Mouse (Mus musculus): ENCODE measurements around the gene Myo1c. TPM values are rescaled to one million over a fixed set of nuclear protein-coding genes. Genes with fewer than 3 reads are reported as not detected.

Gene Myo1c
- polyA plus RNA-seq, 1 experiment, result 177 TPM

DNA sequence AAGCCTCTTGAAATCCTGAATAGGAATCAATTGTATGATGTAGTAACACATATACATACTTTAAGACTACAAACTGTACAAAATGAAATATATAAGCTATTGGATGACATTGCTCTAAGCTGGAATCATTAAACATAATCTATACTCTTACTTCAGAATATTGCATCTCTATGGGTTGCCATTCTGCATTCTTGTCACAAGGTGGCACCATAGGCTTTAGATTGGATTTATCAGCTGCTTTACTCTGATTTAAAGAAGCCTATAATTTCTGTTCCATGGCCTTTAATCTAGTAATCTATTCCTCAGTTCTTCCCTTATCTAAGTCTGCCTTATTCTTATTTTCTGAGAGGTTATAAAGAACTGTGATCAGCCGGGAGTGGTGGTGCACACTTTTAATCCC lies 63.6 kb downstream of the Myo1c start:
- Histone ChIP-seq H3K79me2 (ENCODE audit: control insufficient read depth, insufficient read depth) (no peaks in the 10 kb centered on the region), H3ac (ENCODE audit: control insufficient read depth, insufficient read length) (no peak overlapping the region), H3K4me2 (ENCODE audit: low read depth) (no peak overlapping the region), H3K27me3 (ENCODE audit: control insufficient read depth, insufficient read depth, insufficient read length) (no peaks in the 10 kb centered on the region), H3K4me3 (no peak overlapping the region), H3K36me3 (ENCODE audit: control insufficient read depth, insufficient read depth) (no peaks in the 10 kb centered on the region)
- TF ChIP-seq POLR2A (IDR thresholded peaks at IDR 0.05; ENCODE audit: insufficient read length, low read depth) (no peak), MYOD1 (IDR thresholded peaks at IDR 0.05; ENCODE audit: control insufficient read depth in 1 of 3, insufficient read length in 2 of 3, low read depth in 2 of 3) (no peak), REST (IDR thresholded peaks at IDR 0.05; ENCODE audit: insufficient read depth, insufficient read length) (no peak), TCF3 (IDR thresholded peaks at IDR 0.05; ENCODE audit: insufficient read length, low read depth) (no peak), USF1 (IDR thresholded peaks at IDR 0.05; ENCODE audit: low read depth) (no peak), E2F4 (IDR thresholded peaks at IDR 0.05; ENCODE audit: insufficient read depth) (no peak), TCF12 (IDR thresholded peaks at IDR 0.05; ENCODE audit: insufficient read depth, poor library complexity, severe bottlenecking) (no peak), MYOG (IDR thresholded peaks at IDR 0.05; ENCODE audit: control insufficient read depth in 1 of 3, insufficient read depth in 1 of 3, insufficient read length in 2 of 3, low read depth in 2 of 3) (no peak), POLR2AphosphoS2 (IDR thresholded peaks at IDR 0.05; ENCODE audit: insufficient read length, low read depth) (no peak), MAX (IDR thresholded peaks at IDR 0.05; ENCODE audit: low read depth) (no peak), SRF (IDR thresholded peaks at IDR 0.05; ENCODE audit: control insufficient read depth, insufficient read length, low read depth) (no peak), CEBPB (IDR thresholded peaks at IDR 0.05; ENCODE audit: insufficient read depth, poor library complexity, severe bottlenecking) (no peak)

DNA sequence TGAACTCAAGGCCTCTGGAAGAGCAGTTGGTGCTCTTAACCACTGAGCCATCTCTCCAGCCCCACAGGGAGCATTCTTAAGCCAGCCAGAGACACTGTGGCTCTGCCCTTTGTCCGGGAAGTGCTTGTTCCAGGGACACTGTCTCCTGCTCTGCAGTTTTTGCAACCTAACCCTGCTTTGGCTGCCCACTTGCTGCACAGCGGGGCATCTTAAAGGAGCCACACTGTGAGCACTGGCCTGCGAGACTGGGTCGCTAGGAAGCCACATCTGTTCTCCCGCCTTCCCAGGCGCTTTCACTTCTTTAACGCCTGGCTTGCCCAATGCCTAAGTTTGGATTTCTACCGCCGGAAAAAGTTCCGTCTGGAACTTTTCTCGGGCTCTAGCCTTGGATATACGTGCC lies 65.3 kb downstream of the Myo1c start:
- Histone ChIP-seq H3K27me3 (ENCODE audit: control insufficient read depth, insufficient read depth, insufficient read length) (no peaks in the 10 kb centered on the region), H3K4me3 (no peak overlapping the region), H3ac (ENCODE audit: control insufficient read depth, insufficient read length) (no peak overlapping the region), H3K4me2 (ENCODE audit: low read depth) (no peak overlapping the region), H3K36me3 (ENCODE audit: control insufficient read depth, insufficient read depth) (no peaks in the 10 kb centered on the region), H3K79me2 (ENCODE audit: control insufficient read depth, insufficient read depth) (no peaks in the 10 kb centered on the region)
- TF ChIP-seq MYOG (IDR thresholded peaks at IDR 0.05; ENCODE audit: control insufficient read depth in 1 of 3, insufficient read depth in 1 of 3, insufficient read length in 2 of 3, low read depth in 2 of 3) (no peak), MAX (IDR thresholded peaks at IDR 0.05; ENCODE audit: low read depth) (no peak), REST (IDR thresholded peaks at IDR 0.05; ENCODE audit: insufficient read depth, insufficient read length) (no peak), USF1 (IDR thresholded peaks at IDR 0.05; ENCODE audit: low read depth) (no peak), POLR2A (IDR thresholded peaks at IDR 0.05; ENCODE audit: insufficient read length, low read depth) (no peak), TCF3 (IDR thresholded peaks at IDR 0.05; ENCODE audit: insufficient read length, low read depth) (no peak), CEBPB (IDR thresholded peaks at IDR 0.05; ENCODE audit: insufficient read depth, poor library complexity, severe bottlenecking) (no peak), POLR2AphosphoS2 (IDR thresholded peaks at IDR 0.05; ENCODE audit: insufficient read length, low read depth) (no peak), E2F4 (IDR thresholded peaks at IDR 0.05; ENCODE audit: insufficient read depth) (no peak)

GRCm38 (mm10) chr11:75716661-75717325 lies 66.5 kb downstream of the Myo1c start:
- no peaks in the 10 kb centered on the region for H3K36me3 ChIP-seq (ENCODE audit: control insufficient read depth, insufficient read depth)

DNA sequence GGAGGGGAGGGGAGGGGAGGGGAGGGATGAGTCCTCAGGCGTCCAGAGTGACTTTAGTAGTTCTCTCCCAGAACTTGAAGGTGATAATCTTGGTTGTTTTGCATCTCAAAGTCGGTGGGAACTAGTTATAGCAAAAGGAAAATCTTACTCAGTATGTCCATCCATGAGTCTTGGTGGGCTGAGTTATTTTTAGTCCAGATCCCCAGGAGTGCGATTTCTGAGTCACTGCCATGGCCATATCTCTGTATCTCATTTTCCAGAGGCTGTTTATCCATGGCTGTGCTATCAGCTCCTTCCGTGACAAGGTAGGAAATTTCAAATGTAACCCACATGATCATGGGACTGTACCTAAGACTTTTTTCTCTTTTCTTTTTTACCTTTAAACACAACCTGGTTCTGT lies 72.0 kb downstream of the Myo1c start:
- no peak for TF ChIP-seq REST (IDR thresholded peaks at IDR 0.05; ENCODE audit: insufficient read depth, insufficient read length)
- Histone ChIP-seq H3K36me3 (ENCODE audit: control insufficient read depth, insufficient read depth) (no peaks in the 10 kb centered on the region), H3K27me3 (ENCODE audit: control insufficient read depth, insufficient read depth, insufficient read length) (no peaks in the 10 kb centered on the region), H3ac (ENCODE audit: control insufficient read depth, insufficient read length) (no peak overlapping the region), H3K79me2 (ENCODE audit: control insufficient read depth, insufficient read depth) (no peaks in the 10 kb centered on the region), H3K4me3 (no peak overlapping the region), H3K4me2 (ENCODE audit: low read depth) (peak overlapping the region; percentile 21)

More at GRCm38 (mm10) chr11:75716661-75717325, 66.5 kb downstream of the Myo1c start:
- Histone ChIP-seq H3K27me3 (ENCODE audit: control insufficient read depth, insufficient read depth, insufficient read length) (no peaks in the 10 kb centered on the region), H3K79me2 (ENCODE audit: control insufficient read depth, insufficient read depth) (no peaks in the 10 kb centered on the region), H3K4me3 (no peak overlapping the region), H3ac (ENCODE audit: control insufficient read depth, insufficient read length) (no peak overlapping the region), H3K4me2 (ENCODE audit: low read depth) (no peak overlapping the region)
- TF ChIP-seq CEBPB (IDR thresholded peaks at IDR 0.05; ENCODE audit: insufficient read depth, poor library complexity, severe bottlenecking) (no peak), TCF3 (IDR thresholded peaks at IDR 0.05; ENCODE audit: insufficient read length, low read depth) (no peak), USF1 (IDR thresholded peaks at IDR 0.05; ENCODE audit: low read depth) (no peak), POLR2A (IDR thresholded peaks at IDR 0.05; ENCODE audit: insufficient read length, low read depth) (no peak)

Other genes with a start within 250 kb of the Myo1c start
- 911 TPM for gene Serpinf1, start 227.8 kb upstream of the Myo1c start, polyA plus RNA-seq (2012; fragmentation: generic; extraction: Trizol)
- 0.06 TPM for gene Serpinf2, start 210.9 kb upstream of the Myo1c start, polyA plus RNA-seq (2012; fragmentation: generic; extraction: Trizol)
- 17.3 TPM for gene Wdr81, start 195.8 kb upstream of the Myo1c start, polyA plus RNA-seq (2012; fragmentation: generic; extraction: Trizol)
- gene Tlcd2, start 188.8 kb upstream of the Myo1c start, polyA plus RNA-seq (2012; fragmentation: generic; extraction: Trizol), result 2.9 TPM
- gene Prpf8, start 163.7 kb upstream of the Myo1c start, polyA plus RNA-seq (2012; fragmentation: generic; extraction: Trizol), result 93.0 TPM
- 4.6 TPM for gene Rilp, start 140.4 kb upstream of the Myo1c start, polyA plus RNA-seq (2012; fragmentation: generic; extraction: Trizol)
- gene Scarf1, start 137.0 kb upstream of the Myo1c start, polyA plus RNA-seq (2012; fragmentation: generic; extraction: Trizol), result 0.06 TPM
- 15.9 TPM for gene Slc43a2, start 118.8 kb upstream of the Myo1c start, polyA plus RNA-seq (2012; fragmentation: generic; extraction: Trizol)
- 125 TPM for gene Pitpna, start 62.4 kb upstream of the Myo1c start, polyA plus RNA-seq (2012; fragmentation: generic; extraction: Trizol)
- 20.7 TPM for gene Inpp5k, start 19.5 kb upstream of the Myo1c start, polyA plus RNA-seq (2012; fragmentation: generic; extraction: Trizol)
- gene Crk, start 28.8 kb downstream of the Myo1c start, polyA plus RNA-seq (2012; fragmentation: generic; extraction: Trizol), result 34.5 TPM
- 612 TPM for gene Ywhae, start 82.4 kb downstream of the Myo1c start, polyA plus RNA-seq (2012; fragmentation: generic; extraction: Trizol)
- 0.10 TPM for gene Doc2b, start 145.5 kb downstream of the Myo1c start, polyA plus RNA-seq (2012; fragmentation: generic; extraction: Trizol)